21 mouse cellular contexts compared by ENCODE assay signal in genomic region chr10:84659281-84659680, GRCm38 (mm10). TPM values are rescaled to one million over a fixed set of nuclear protein-coding genes. Genes with fewer than 3 reads are reported as not detected.
DNase-seq lines count a peak whose midpoint lies in the region; ATAC-seq and TF ChIP-seq lines count a peak whose summit lies in the region.
"Had no signal": no experiment of that assay in that cellular context is flagged by ENCODE, and none has a peak within 500 bp of the region (broad histone marks: within the 10 kb centered on the region; RNA-seq: fewer than 3 reads in every experiment).

No protein-coding gene starts in this region.

- no peaks in the 10 kb centered on the region for H3K27me3 ChIP-seq in kidney, embryonic 15.5 days
- no peaks in the 10 kb centered on the region for H3K27me3 ChIP-seq in stomach, embryonic 14.5 days (ENCODE audit: control insufficient read depth, insufficient read depth, low read length)
- no peaks in the 10 kb centered on the region for H3K27me3 ChIP-seq in stomach, postnatal 0 days (ENCODE audit: control insufficient read depth, insufficient read depth, low read length)
- H3K27me3 ChIP-seq: embryonic facial prominence, embryonic 13.5 days; embryonic facial prominence, embryonic 15.5 days had no signal

- 87% methylated on average over 3 of the region's 3 CpGs for WGBS in kidney, embryonic 15.5 days
- 86% methylated on average over 3 of the region's 3 CpGs for WGBS in stomach, embryonic 14.5 days
- WGBS in stomach, postnatal 0 days, result 87% methylated on average over 3 of the region's 3 CpGs

- H3K9ac ChIP-seq in kidney, embryonic 15.5 days, result no peak overlapping the region
- H3K9ac ChIP-seq in stomach, embryonic 14.5 days (replicated peaks; ENCODE audit: low read depth, low read length), result no peak overlapping the region
- no peak overlapping the region for H3K9ac ChIP-seq in stomach, postnatal 0 days (ENCODE audit: low read length)
- H3K9ac ChIP-seq: embryonic facial prominence, embryonic 13.5 days; embryonic facial prominence, embryonic 15.5 days; forebrain, embryonic 12.5 days had no signal

- TF ChIP-seq EP300 in stomach, postnatal 0 days (optimal IDR thresholded peaks at IDR 0.05), result no peak

- no peak for TF ChIP-seq CTCF in stomach, postnatal 0 days (IDR thresholded peaks at IDR 0.05; ENCODE audit: low read depth)

- peak; percentile 77 for DNase-seq in heart, adult 11 months
- DNase-seq in heart, postnatal 4 days, result no peak
- no peak for DNase-seq in kidney, adult 8-10 months
- no peak for DNase-seq in stomach, postnatal 0 days (ENCODE audit: low spot score)
- DNase-seq: adrenal gland, adult 2 months; adrenal gland, postnatal 10 days; adrenal gland, postnatal 25 days; cerebellum, adult 11 months; cerebellum, adult 18-20 months; cerebellum, adult 8-10 months; cerebellum, adult 9-11 months; cerebellum, postnatal 14 days; cerebellum, postnatal 36 days; embryo, embryonic 11 days had no signal

- H3K36me3 ChIP-seq in kidney, embryonic 15.5 days, result peaks cover 23% of the 10 kb centered on the region
- H3K36me3 ChIP-seq in stomach, embryonic 14.5 days (ENCODE audit: control insufficient read depth, insufficient read depth, low read length), result peaks cover 4% of the 10 kb centered on the region; the same call in 1 of the 2 replicates
- H3K36me3 ChIP-seq in stomach, postnatal 0 days (ENCODE audit: control insufficient read depth, insufficient read depth, low read length), result no peaks in the 10 kb centered on the region

- no peaks in the 10 kb centered on the region for H3K9me3 ChIP-seq in kidney, embryonic 15.5 days (replicated peaks)
- no peaks in the 10 kb centered on the region; the same call in 1 of the 2 replicates for H3K9me3 ChIP-seq in stomach, embryonic 14.5 days (ENCODE audit: control insufficient read depth, low read depth, low read length)
- no peaks in the 10 kb centered on the region for H3K9me3 ChIP-seq in stomach, postnatal 0 days (ENCODE audit: control insufficient read depth, low read length)
- H3K9me3 ChIP-seq: embryonic facial prominence, embryonic 13.5 days; embryonic facial prominence, embryonic 15.5 days; forebrain, embryonic 12.5 days had no signal

- no peak overlapping the region for H3K4me3 ChIP-seq in kidney, embryonic 15.5 days (replicated peaks)
- H3K4me3 ChIP-seq in stomach, embryonic 14.5 days (ENCODE audit: low read depth, low read length), result no peak overlapping the region
- H3K4me3 ChIP-seq in stomach, postnatal 0 days (ENCODE audit: low read depth, low read length), result no peak overlapping the region
- H3K4me3 ChIP-seq: embryonic facial prominence, embryonic 13.5 days; embryonic facial prominence, embryonic 15.5 days; erythroblast, embryonic 14.5 days; forebrain, embryonic 12.5 days had no signal

- no peak overlapping the region for H3K4me2 ChIP-seq in kidney, embryonic 15.5 days
- H3K4me2 ChIP-seq in stomach, embryonic 14.5 days (replicated peaks; ENCODE audit: low read depth, low read length), result no peak overlapping the region
- H3K4me2 ChIP-seq in stomach, postnatal 0 days (replicated peaks; ENCODE audit: low read depth), result no peak overlapping the region
- H3K4me2 ChIP-seq: embryonic facial prominence, embryonic 13.5 days; embryonic facial prominence, embryonic 15.5 days had no signal

- ATAC-seq in kidney, embryonic 15.5 days (replicated peaks; ENCODE audit: low FRiP score), result no peak
- ATAC-seq in stomach, embryonic 14.5 days (ENCODE audit: insufficient number of reproducible peaks, insufficient read depth, low FRiP score, low read depth), result no peak
- ATAC-seq in stomach, postnatal 0 days (ENCODE audit: low FRiP score, low TSS enrichment), result no peak
- ATAC-seq: forebrain, embryonic 16.5 days had no signal

- peaks cover 11% of the 10 kb centered on the region for H3K4me1 ChIP-seq in kidney, embryonic 15.5 days
- no peaks in the 10 kb centered on the region for H3K4me1 ChIP-seq in stomach, embryonic 14.5 days (ENCODE audit: control insufficient read depth, insufficient read depth, low read length)
- no peaks in the 10 kb centered on the region for H3K4me1 ChIP-seq in stomach, postnatal 0 days (replicated peaks; ENCODE audit: control insufficient read depth, insufficient read depth)
- H3K4me1 ChIP-seq: embryonic facial prominence, embryonic 13.5 days; embryonic facial prominence, embryonic 15.5 days had no signal

- H3K27ac ChIP-seq in kidney, embryonic 15.5 days, result peak overlapping the region; percentile 22; the same call in 1 of the 2 replicates
- 0 out of 2 replicates have a peak overlapping the region, but pooled peaks have one; percentile 21 for H3K27ac ChIP-seq in stomach, embryonic 14.5 days (ENCODE audit: low read length)
- no peak overlapping the region for H3K27ac ChIP-seq in stomach, postnatal 0 days (replicated peaks)
- H3K27ac ChIP-seq: embryonic facial prominence, embryonic 13.5 days; embryonic facial prominence, embryonic 15.5 days had no signal

RNA-seq across cellular contexts. Expression of gene Polr3b, which starts 37.2 kb away (rescaled TPM):
- total RNA-seq in heart, postnatal 4 days (2021), result 10 to 100 TPM; 13.8 to 14.9 TPM
- polyA plus RNA-seq in kidney, embryonic 15.5 days (2015; fragmentation: Nextera tagmentation; extraction: Ambion mirVana), result 18.0 and 18.5 TPM in 2 replicates
- polyA plus RNA-seq in stomach, embryonic 14.5 days (2014; fragmentation: Nextera tagmentation; extraction: Ambion mirVana), result 13.7 and 16.9 TPM in 2 replicates
- polyA plus RNA-seq in stomach, postnatal 0 days (2015; fragmentation: Nextera tagmentation; extraction: Ambion mirVana), result 4.5 and 4.9 TPM in 2 replicates
